Mouse (Mus musculus): Measurements from ENCODE around the gene Sap30l.

GRCm38 (mm10) chr11:57850298-57850697 is 48.9 kb downstream of the Sap30l start:
- TF ChIP-seq CTCF (IDR thresholded peaks at IDR 0.05; ENCODE audit: control insufficient read depth, insufficient read depth, insufficient read length) = no peak
- TF ChIP-seq USF1 (IDR thresholded peaks at IDR 0.05; ENCODE audit: low read depth) = no peak
- no peak for TF ChIP-seq MYOG (IDR thresholded peaks at IDR 0.05; ENCODE audit: control insufficient read depth, extremely low read depth, insufficient read length)

Measured in C2C12 (cell line).